ENCODE assay signal across 21 mouse cellular contexts in the genomic region with DNA sequence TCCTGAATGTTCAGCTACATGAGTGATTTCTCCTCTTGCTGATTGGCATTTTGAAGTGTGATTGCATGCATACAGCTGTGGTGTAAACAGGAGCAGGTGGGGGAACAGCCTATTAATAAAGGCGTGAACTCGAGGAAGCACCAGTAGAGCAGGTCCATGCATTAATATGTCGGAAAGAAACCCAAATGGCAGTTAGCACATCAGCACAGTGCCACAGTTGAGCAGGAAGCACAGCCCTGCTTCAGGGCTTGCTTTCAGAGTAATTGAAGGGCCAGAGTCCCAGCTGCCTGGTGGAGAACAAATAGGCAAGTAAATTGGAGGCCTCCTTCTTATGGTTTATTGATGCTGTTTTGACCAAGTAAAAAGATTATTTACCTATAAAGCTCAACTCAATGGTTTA.
A peak's percentile ranks its signal among the peaks of the same experiment; 100 is the strongest.
DNase-seq lines count a peak whose midpoint lies in the region; ATAC-seq and TF ChIP-seq lines count a peak whose summit lies in the region.
"Had no signal": no experiment of that assay in that cellular context is flagged by ENCODE, and none has a peak within 500 bp of the region (broad histone marks: within the 10 kb centered on the region; RNA-seq: fewer than 3 reads in every experiment).

No protein-coding gene starts in this region.

- no peaks in the 10 kb centered on the region for H3K36me3 ChIP-seq in hindbrain, embryonic 12.5 days
- no peaks in the 10 kb centered on the region for H3K36me3 ChIP-seq in hindbrain, embryonic 11.5 days (ENCODE audit: control insufficient read depth, insufficient read depth, low read length)
- H3K36me3 ChIP-seq in midbrain, embryonic 14.5 days (ENCODE audit: control insufficient read depth, insufficient read depth, low read length), result no peaks in the 10 kb centered on the region
- H3K36me3 ChIP-seq in midbrain, postnatal 0 days (ENCODE audit: insufficient read depth, low read length), result no peaks in the 10 kb centered on the region
- no peaks in the 10 kb centered on the region for H3K36me3 ChIP-seq in forebrain, embryonic 15.5 days
- H3K36me3 ChIP-seq in small intestine, adult 2 months (ENCODE audit: control insufficient read depth, insufficient read depth, low read length), result no peaks in the 10 kb centered on the region
- no peaks in the 10 kb centered on the region for H3K36me3 ChIP-seq in thymus, adult 2 months (ENCODE audit: control insufficient read depth, insufficient read depth, low read length)
- H3K36me3 ChIP-seq: embryonic facial prominence, embryonic 15.5 days; intestine, embryonic 15.5 days; limb, embryonic 15.5 days had no signal

- TF ChIP-seq POLR2A in small intestine, adult 2 months (IDR thresholded peaks at IDR 0.05; ENCODE audit: low read depth, low read length), result no peak
- no peak for TF ChIP-seq POLR2A in thymus, adult 2 months (IDR thresholded peaks at IDR 0.05; ENCODE audit: control insufficient read depth, extremely low read depth, insufficient read depth, low read length, poor library complexity)

- no peak for DNase-seq in hindbrain, embryonic 11.5 days (ENCODE audit: low spot score)
- DNase-seq in midbrain, embryonic 14.5 days, result peak; percentile 43
- no peak for DNase-seq in midbrain, postnatal 0 days (ENCODE audit: low spot score)
- no peak for DNase-seq in thymus, adult 2 months
- no peak for DNase-seq in cerebellum, postnatal 25 days
- DNase-seq: adrenal gland, adult 8-10 months; cerebellum, adult 9-10 months; gastrocnemius, postnatal 10 days; layer of hippocampus, postnatal 36 days; lung, embryonic 14.5 days had no signal

- H3K9me3 ChIP-seq in hindbrain, embryonic 12.5 days (replicated peaks), result no peaks in the 10 kb centered on the region
- no peaks in the 10 kb centered on the region for H3K9me3 ChIP-seq in hindbrain, embryonic 11.5 days (ENCODE audit: control insufficient read depth, low read length)
- no peaks in the 10 kb centered on the region for H3K9me3 ChIP-seq in midbrain, embryonic 14.5 days (ENCODE audit: control insufficient read depth, low read length)
- no peaks in the 10 kb centered on the region for H3K9me3 ChIP-seq in midbrain, postnatal 0 days (ENCODE audit: low read length)
- no peaks in the 10 kb centered on the region for H3K9me3 ChIP-seq in forebrain, embryonic 15.5 days
- H3K9me3 ChIP-seq: embryonic facial prominence, embryonic 15.5 days; intestine, embryonic 15.5 days; limb, embryonic 15.5 days; megakaryocyte, embryonic 14.5 days had no signal

- no peaks in the 10 kb centered on the region for H3K27me3 ChIP-seq in hindbrain, embryonic 12.5 days
- H3K27me3 ChIP-seq in hindbrain, embryonic 11.5 days (ENCODE audit: control insufficient read depth, insufficient read depth, low read length), result no peaks in the 10 kb centered on the region
- H3K27me3 ChIP-seq in midbrain, embryonic 14.5 days (ENCODE audit: control insufficient read depth, insufficient read depth, low read length), result no peaks in the 10 kb centered on the region
- H3K27me3 ChIP-seq in midbrain, postnatal 0 days (ENCODE audit: insufficient read depth, low read length), result no peaks in the 10 kb centered on the region
- no peaks in the 10 kb centered on the region for H3K27me3 ChIP-seq in forebrain, embryonic 15.5 days
- H3K27me3 ChIP-seq in small intestine, adult 2 months (ENCODE audit: control insufficient read depth, insufficient read depth, low read length), result no peaks in the 10 kb centered on the region
- H3K27me3 ChIP-seq in thymus, adult 2 months (ENCODE audit: control insufficient read depth, insufficient read depth, low read length), result no peaks in the 10 kb centered on the region
- H3K27me3 ChIP-seq: embryonic facial prominence, embryonic 15.5 days; intestine, embryonic 15.5 days; limb, embryonic 15.5 days had no signal

- no peak overlapping the region for H3K9ac ChIP-seq in hindbrain, embryonic 12.5 days
- no peak overlapping the region for H3K9ac ChIP-seq in hindbrain, embryonic 11.5 days (ENCODE audit: low read depth, low read length)
- H3K9ac ChIP-seq in midbrain, embryonic 14.5 days (replicated peaks; ENCODE audit: low read length), result no peak overlapping the region
- H3K9ac ChIP-seq in midbrain, postnatal 0 days (replicated peaks; ENCODE audit: low read length, poor library complexity, severe bottlenecking), result no peak overlapping the region
- H3K9ac ChIP-seq in forebrain, embryonic 15.5 days (replicated peaks), result no peak overlapping the region
- H3K9ac ChIP-seq: embryonic facial prominence, embryonic 15.5 days; intestine, embryonic 15.5 days; limb, embryonic 15.5 days; liver, embryonic 14.5 days; lung, embryonic 14.5 days had no signal

- peak overlapping the region; percentile 56 for H3K27ac ChIP-seq in hindbrain, embryonic 12.5 days
- H3K27ac ChIP-seq in hindbrain, embryonic 11.5 days (ENCODE audit: low read depth, low read length), result no peak overlapping the region
- peak overlapping the region; percentile 47 for H3K27ac ChIP-seq in midbrain, embryonic 14.5 days (replicated peaks; ENCODE audit: low read depth, low read length)
- no peak overlapping the region for H3K27ac ChIP-seq in midbrain, postnatal 0 days (ENCODE audit: low read depth, low read length)
- peak overlapping the region; percentile 71 for H3K27ac ChIP-seq in forebrain, embryonic 15.5 days (replicated peaks)
- H3K27ac ChIP-seq in small intestine, adult 2 months (ENCODE audit: insufficient read depth, low read depth, low read length), result peak overlapping the region; percentile 33
- no peak overlapping the region for H3K27ac ChIP-seq in thymus, adult 2 months (ENCODE audit: control insufficient read depth, insufficient read depth, low read length)
- H3K27ac ChIP-seq: embryonic facial prominence, embryonic 15.5 days; intestine, embryonic 15.5 days; limb, embryonic 15.5 days; liver, embryonic 14.5 days; stomach, postnatal 0 days had no signal

- ATAC-seq in hindbrain, embryonic 12.5 days (ENCODE audit: low FRiP score), result no peak
- ATAC-seq in hindbrain, embryonic 11.5 days (ENCODE audit: low FRiP score), result no peak
- ATAC-seq in midbrain, embryonic 14.5 days (ENCODE audit: low FRiP score, low TSS enrichment), result no peak
- ATAC-seq in midbrain, postnatal 0 days (ENCODE audit: low FRiP score), result no peak
- 0 out of 2 replicates have a peak, but pooled peaks have one; percentile 41 for ATAC-seq in forebrain, embryonic 15.5 days (replicated peaks)
- ATAC-seq: activated CD4-positive, CD25-positive, alpha-beta regulatory T cell, adult 4 months had no signal

- H3K4me2 ChIP-seq in hindbrain, embryonic 12.5 days (replicated peaks), result no peak overlapping the region
- no peak overlapping the region for H3K4me2 ChIP-seq in hindbrain, embryonic 11.5 days (replicated peaks; ENCODE audit: low read depth, low read length)
- no peak overlapping the region for H3K4me2 ChIP-seq in midbrain, embryonic 14.5 days (ENCODE audit: low read length)
- H3K4me2 ChIP-seq in midbrain, postnatal 0 days (ENCODE audit: low read depth, low read length, poor library complexity, severe bottlenecking), result no peak overlapping the region
- H3K4me2 ChIP-seq in forebrain, embryonic 15.5 days (replicated peaks), result no peak overlapping the region
- H3K4me2 ChIP-seq: embryonic facial prominence, embryonic 15.5 days; heart, embryonic 11.5 days; intestine, embryonic 15.5 days; limb, embryonic 15.5 days; lung, embryonic 14.5 days had no signal

- H3K4me1 ChIP-seq in hindbrain, embryonic 12.5 days, result peaks cover 29% of the 10 kb centered on the region
- H3K4me1 ChIP-seq in hindbrain, embryonic 11.5 days (replicated peaks; ENCODE audit: control insufficient read depth, insufficient read depth, low read length), result no peaks in the 10 kb centered on the region
- peaks cover 19% of the 10 kb centered on the region; the same call in 1 of the 2 replicates for H3K4me1 ChIP-seq in midbrain, embryonic 14.5 days (ENCODE audit: control insufficient read depth, insufficient read depth, low read length)
- H3K4me1 ChIP-seq in midbrain, postnatal 0 days (ENCODE audit: insufficient read depth, low read length), result 0 out of 2 replicates have a peak, but pooled peaks cover 3% of the 10 kb centered on the region
- H3K4me1 ChIP-seq in forebrain, embryonic 15.5 days, result peaks cover 37% of the 10 kb centered on the region
- peaks cover 34% of the 10 kb centered on the region for H3K4me1 ChIP-seq in small intestine, adult 2 months (ENCODE audit: control insufficient read depth, insufficient read depth, insufficient read length, low read length)
- 0 out of 2 replicates have a peak, but pooled peaks cover 3% of the 10 kb centered on the region for H3K4me1 ChIP-seq in thymus, adult 2 months (replicated peaks; ENCODE audit: control insufficient read depth, insufficient read depth, low read length)

- 53% methylated on average over 3 of the region's 3 CpGs for WGBS in hindbrain, embryonic 12.5 days
- WGBS in hindbrain, embryonic 11.5 days, result 68% methylated on average over 3 of the region's 3 CpGs
- WGBS in midbrain, embryonic 14.5 days, result 55% methylated on average over 3 of the region's 3 CpGs
- 53% methylated on average over 3 of the region's 3 CpGs for WGBS in midbrain, postnatal 0 days
- WGBS in forebrain, embryonic 15.5 days, result 33% methylated on average over 3 of the region's 3 CpGs
- 21% methylated on average over 3 of the region's 3 CpGs for WGBS in small intestine, adult 2 months
- 94% methylated on average over 3 of the region's 3 CpGs for WGBS in thymus, adult 2 months

- no peak overlapping the region for H3K4me3 ChIP-seq in hindbrain, embryonic 12.5 days
- no peak overlapping the region for H3K4me3 ChIP-seq in hindbrain, embryonic 11.5 days (ENCODE audit: low read depth, low read length)
- H3K4me3 ChIP-seq in midbrain, embryonic 14.5 days (replicated peaks; ENCODE audit: low read depth, low read length), result no peak overlapping the region
- H3K4me3 ChIP-seq in midbrain, postnatal 0 days (ENCODE audit: low read depth, low read length), result no peak overlapping the region
- H3K4me3 ChIP-seq in forebrain, embryonic 15.5 days, result no peak overlapping the region
- no peak overlapping the region for H3K4me3 ChIP-seq in small intestine, adult 2 months (ENCODE audit: low read depth, low read length)
- H3K4me3 ChIP-seq in thymus, adult 2 months (ENCODE audit: control insufficient read depth, insufficient read depth, low read length), result no peak overlapping the region
- H3K4me3 ChIP-seq: embryonic facial prominence, embryonic 15.5 days; intestine, embryonic 15.5 days; limb, embryonic 15.5 days; megakaryocyte, embryonic 14.5 days had no signal

- no peak for TF ChIP-seq CTCF in midbrain, postnatal 0 days (IDR thresholded peaks at IDR 0.05)
- no peak for TF ChIP-seq CTCF in small intestine, adult 2 months (IDR thresholded peaks at IDR 0.05; ENCODE audit: extremely low read depth, insufficient read length, insufficient replicate concordance, low read depth, low read length)
- TF ChIP-seq CTCF in thymus, adult 2 months (IDR thresholded peaks at IDR 0.05; ENCODE audit: borderline replicate concordance, control insufficient read depth, extremely low read depth, insufficient read depth, low read length, poor library complexity), result no peak

Comparison
In these comparisons a context has a peak if more than half of its experiments do, and no peak if none do; other contexts are left out.
1. H3K27ac ChIP-seq: peak in hindbrain, embryonic 12.5 days (single experiment), midbrain, embryonic 14.5 days (single experiment), forebrain, embryonic 15.5 days (single experiment) and small intestine, adult 2 months (single experiment); none in hindbrain, embryonic 11.5 days (single experiment), midbrain, postnatal 0 days (single experiment) and thymus, adult 2 months (single experiment).